Mouse (Mus musculus): ENCODE data around the gene Lrrc40. TPM values are rescaled to one million over a fixed set of nuclear protein-coding genes. Genes with fewer than 3 reads are reported as not detected.
"Not testable (repeated sequence)": the region's sequence is repeated elsewhere in the genome, so short reads cannot be mapped to it uniquely, and the experiment has no call there.

Lrrc40 gene
- total RNA-seq, 2 experiments from 2014 or later: 11.6 to 13.5 TPM

DNA sequence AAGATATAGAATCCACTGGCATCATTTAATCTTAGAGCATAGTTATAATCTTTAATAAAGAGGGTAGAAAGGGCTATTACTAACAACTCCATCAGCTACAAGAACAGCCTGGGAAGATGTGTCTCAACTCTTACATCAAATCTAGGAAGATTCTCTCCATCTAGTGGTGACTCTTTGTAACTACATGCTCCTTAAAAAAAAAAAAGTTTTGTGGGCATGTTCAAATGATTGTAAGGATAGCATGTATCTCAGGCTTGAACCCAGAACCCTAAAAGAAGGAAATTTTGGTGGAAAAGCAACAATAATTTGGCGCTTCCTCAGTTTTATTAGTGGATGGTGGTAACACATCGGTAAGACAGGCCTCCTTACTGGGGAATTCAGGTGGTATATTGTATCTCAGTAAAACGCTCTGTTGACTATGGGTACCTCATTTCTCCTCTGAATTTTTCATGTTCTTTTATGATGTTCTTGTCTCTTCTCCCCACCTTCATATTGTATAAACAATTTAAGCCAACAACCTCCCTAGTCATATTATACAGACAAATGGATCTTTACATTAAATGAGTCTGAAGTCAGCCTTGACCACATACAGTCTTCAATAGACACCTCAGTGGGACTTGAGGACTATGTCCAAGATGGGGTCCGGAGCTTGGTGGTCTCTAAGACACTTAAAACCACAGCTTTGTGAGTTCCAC, 40.4 kb downstream of the Lrrc40 start:
- DNase-seq: no peak
- intact Hi-C loops (cut with DNase I): loop anchor here (2.0 kb wide), 1 partner anchor 200 kb away; no protein-coding TSS in a partner anchor

DNA sequence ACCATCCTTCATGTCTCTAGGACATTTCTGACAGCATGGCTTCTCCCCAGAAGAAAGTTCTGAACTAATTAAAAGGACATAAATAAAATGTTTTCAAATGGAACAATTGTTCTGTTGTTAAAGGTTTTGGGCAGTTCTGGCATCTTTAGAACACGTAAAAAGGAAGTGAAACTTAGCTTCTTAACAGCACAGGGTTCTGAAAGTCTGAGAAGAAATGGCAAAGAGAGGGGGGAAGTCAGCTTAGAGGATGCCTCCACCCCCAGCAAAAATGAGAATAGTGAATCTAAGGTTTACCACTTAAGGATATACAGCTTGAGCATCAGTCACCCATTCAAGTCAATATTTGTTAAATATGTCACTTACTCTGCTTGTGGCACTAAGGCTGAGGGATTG, 40.9 kb downstream of the Lrrc40 start:
- intact Hi-C loops (cut with DNase I): loop anchor here (2.0 kb wide), 1 partner anchor 201 kb away; no protein-coding TSS in a partner anchor
- DNase-seq: no peak

DNA sequence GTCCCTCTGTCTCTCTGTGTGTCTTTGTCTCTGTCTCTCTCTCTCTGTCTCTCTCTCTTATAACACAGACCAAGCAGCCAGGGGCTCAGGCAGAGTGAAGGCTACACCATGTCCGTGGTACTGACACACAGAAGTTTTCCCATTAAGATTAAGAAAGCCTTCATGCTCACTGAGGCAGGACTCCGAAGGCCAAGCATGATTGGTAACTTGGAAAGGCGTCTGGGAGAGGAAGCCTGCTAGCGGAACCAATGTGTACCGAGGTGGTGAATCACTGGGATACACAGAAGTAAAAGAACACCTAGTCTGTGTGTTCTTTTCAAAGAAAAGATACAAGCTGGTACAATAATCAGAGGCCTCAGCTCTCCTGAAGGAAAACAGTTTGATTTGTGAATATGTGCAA, 41.4 kb downstream of the Lrrc40 start:
- intact Hi-C loops (cut with DNase I): loop anchor here (2.0 kb wide), 1 partner anchor 201 kb away; no protein-coding TSS in a partner anchor
- no peak for DNase-seq

DNA sequence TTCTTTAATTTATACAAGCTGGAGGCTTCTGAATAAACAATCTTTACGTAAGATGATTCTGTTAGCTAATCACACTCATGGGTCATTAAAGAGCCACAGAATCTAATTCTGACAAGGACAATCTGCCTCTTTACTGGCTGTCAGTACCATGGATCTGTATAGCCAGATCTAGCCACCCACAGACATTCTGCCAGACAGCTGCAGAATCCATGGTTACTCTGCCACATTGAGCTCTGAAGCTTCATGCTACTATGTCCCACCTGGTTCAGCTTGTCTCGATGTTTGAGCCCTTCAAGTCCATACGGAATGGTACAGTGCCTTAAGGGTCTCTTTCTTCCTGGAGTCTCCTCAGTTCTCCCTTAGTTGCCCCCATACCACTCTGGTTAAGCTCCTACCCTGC, 55.1 kb downstream of the Lrrc40 start:
- intact Hi-C loops (cut with DNase I): no loop called here
- no peak for DNase-seq

DNA sequence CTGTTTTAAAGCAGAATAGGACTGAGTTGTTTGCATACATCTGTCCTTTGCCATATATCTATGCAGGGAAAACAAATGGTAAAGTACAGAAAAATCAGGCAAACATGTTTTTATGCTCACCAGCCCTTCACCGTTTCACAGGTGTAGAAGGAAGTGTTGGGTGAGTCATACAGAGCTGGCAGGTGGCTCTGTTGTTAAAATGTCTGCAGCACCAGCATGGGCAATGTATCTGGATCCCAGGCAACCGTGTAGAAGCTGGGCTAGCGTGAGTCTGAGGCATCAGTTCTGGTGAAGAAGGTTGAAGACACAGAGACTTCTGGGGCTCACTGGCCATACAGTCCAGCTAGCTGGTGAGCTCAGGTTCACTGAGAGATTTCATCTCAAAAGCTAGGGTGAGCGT, 57.5 kb downstream of the Lrrc40 start:
- intact Hi-C loops (cut with DNase I): no loop called here
- no peak for DNase-seq

DNA sequence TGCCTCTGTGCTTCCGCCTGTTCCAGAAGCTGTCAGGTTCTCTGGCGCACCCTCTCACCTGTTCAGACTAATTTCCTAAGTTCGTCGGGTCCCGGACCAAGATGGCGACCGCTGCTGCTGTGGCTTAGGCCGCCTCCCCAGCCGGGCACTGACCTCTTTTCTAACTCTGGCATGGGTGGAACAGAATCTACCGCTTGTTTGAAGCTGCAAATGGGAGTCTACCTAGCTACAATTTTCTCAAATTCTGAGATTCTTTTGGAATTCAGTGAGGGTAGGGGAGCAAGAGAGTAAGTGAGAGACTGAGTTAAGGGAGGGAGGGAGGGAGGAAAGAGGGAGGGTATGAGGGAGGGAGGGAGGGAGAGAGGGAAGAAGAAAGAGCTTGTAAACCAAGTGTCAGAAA, 65.6 kb downstream of the Lrrc40 start:
- intact Hi-C loops (cut with DNase I); DNase-seq: not testable (repeated sequence)

DNA sequence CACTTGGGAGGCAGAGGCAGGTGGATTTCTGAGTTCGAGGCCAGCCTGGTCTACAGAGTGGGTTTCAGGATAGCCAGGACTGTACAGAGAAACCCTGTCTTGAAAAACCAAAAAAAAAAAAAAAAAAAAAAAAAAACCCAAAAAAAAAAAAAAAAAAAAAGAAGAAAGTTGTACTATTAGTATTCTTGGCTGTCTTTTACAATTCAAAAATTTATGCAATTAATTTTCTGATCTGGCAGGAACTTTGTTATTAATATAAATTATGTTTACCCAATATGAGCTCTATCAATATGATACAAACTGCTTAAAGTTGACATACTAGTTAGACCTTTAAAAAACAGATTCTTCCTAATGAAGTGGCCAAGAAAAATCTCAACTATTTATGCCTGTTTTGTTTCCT, 66.1 kb downstream of the Lrrc40 start:
- intact Hi-C loops (cut with DNase I): not testable (repeated sequence)

DNA sequence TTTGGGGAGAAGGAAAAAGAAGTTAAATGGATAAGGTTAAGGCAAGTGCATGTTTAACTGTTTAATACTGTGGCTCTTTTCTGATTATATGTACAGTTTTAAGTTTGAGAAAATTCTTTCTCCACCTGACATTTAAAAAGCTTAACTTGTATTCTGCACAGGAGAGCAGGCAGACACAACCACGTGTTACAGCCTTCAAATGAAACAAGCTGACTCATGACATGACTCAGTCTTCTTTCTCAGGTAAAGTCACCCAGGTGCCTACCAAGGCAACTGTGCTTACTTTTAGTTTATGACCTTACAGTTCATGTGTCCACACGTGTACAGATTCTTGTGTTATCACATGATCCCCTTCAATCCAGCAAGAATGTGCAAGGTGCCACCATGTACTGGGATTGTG, 67.0 kb downstream of the Lrrc40 start:
- no peak for DNase-seq
- intact Hi-C loops (cut with DNase I): no loop called here

More for the DNA sequence above, 66.1 kb downstream of the Lrrc40 start:
- not testable (repeated sequence) for DNase-seq

DNA sequence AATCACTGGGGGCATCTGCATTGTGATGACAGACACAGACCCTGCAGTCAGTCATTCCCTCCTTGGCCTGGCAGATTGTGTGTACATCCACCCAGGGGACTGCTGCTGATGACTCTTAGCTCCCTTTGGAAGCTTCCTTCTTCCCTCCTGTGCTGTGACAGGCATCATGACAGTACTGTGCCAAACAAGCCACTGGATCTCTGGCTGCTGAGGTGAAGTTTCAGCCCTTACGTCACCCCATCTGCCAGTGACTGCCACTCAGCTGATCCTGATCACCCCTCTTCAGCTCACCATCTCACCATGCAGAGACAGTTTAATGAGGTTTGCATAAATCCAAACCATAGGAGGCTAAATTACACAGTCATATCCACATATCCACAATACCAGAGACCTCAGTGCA, 68.8 kb downstream of the Lrrc40 start:
- intact Hi-C loops (cut with DNase I): no loop called here
- no peak for DNase-seq

Other genes starting within 250 kb of the Lrrc40 start
- under 1 TPM; 0.76 to 0.91 TPM for gene Cth, start 111.6 kb upstream of the Lrrc40 start, total RNA-seq (2021)
- 10 to 100 TPM; 33.1 to 37.3 TPM for gene Ankrd13c, start 89.4 kb upstream of the Lrrc40 start, total RNA-seq (2021)
- gene Srsf11, start within 50 bp of the Lrrc40 start, total RNA-seq (2021): 10 to 100 TPM; 66.0 to 69.1 TPM